Comparison of ENCODE assay signal across 18 mouse cellular contexts in genomic region chr13:41867533-41867932, GRCm38 (mm10). TPM values are rescaled to one million over a fixed set of nuclear protein-coding genes. Genes with fewer than 3 reads are reported as not detected.
"Had no signal": no experiment of that assay in that cellular context is flagged by ENCODE, and none has a peak within 500 bp of the region (broad histone marks: within the 10 kb centered on the region; RNA-seq: fewer than 3 reads in every experiment).

No protein-coding gene starts in this region.

- H3K4me1 ChIP-seq: liver, embryonic 13.5 days; liver, embryonic 15.5 days; megakaryocyte, embryonic 14.5 days; midbrain, embryonic 13.5 days; midbrain, embryonic 15.5 days had no signal

- H3K9me3 ChIP-seq: liver, embryonic 13.5 days; liver, embryonic 15.5 days; midbrain, embryonic 13.5 days; midbrain, embryonic 15.5 days; neural tube, embryonic 12.5 days; stomach, embryonic 15.5 days had no signal

- ATAC-seq: liver, postnatal 0 days; midbrain, embryonic 13.5 days; midbrain, embryonic 15.5 days had no signal

- H3K27ac ChIP-seq: liver, embryonic 13.5 days; liver, embryonic 15.5 days; macrophage; midbrain, embryonic 13.5 days; midbrain, embryonic 15.5 days; neural tube, embryonic 12.5 days; stomach, embryonic 15.5 days; stomach, postnatal 0 days had no signal

- H3K9ac ChIP-seq: liver, embryonic 13.5 days; liver, embryonic 15.5 days; liver, postnatal 0 days; midbrain, embryonic 13.5 days; midbrain, embryonic 15.5 days; neural tube, embryonic 12.5 days; stomach, embryonic 15.5 days had no signal

- H3K4me3 ChIP-seq: liver, embryonic 13.5 days; liver, embryonic 15.5 days; megakaryocyte, embryonic 14.5 days; midbrain, embryonic 13.5 days; midbrain, embryonic 15.5 days; neural tube, embryonic 12.5 days; stomach, embryonic 15.5 days had no signal

- H3K27me3 ChIP-seq: liver, embryonic 13.5 days; liver, embryonic 15.5 days; megakaryocyte, embryonic 14.5 days; midbrain, embryonic 13.5 days; midbrain, embryonic 15.5 days; neural tube, embryonic 12.5 days; stomach, embryonic 15.5 days had no signal

- H3K36me3 ChIP-seq: liver, embryonic 13.5 days; liver, embryonic 15.5 days; midbrain, embryonic 13.5 days; midbrain, embryonic 15.5 days; neural tube, embryonic 12.5 days; stomach, embryonic 15.5 days had no signal

- DNase-seq: liver; liver, embryonic 13.5 days; liver, postnatal 0 days; right cerebral cortex, postnatal 14 days; thymus, adult 2 months; thymus, postnatal 25 days; thymus, postnatal 4 days had no signal

- H3K4me2 ChIP-seq: liver, embryonic 11.5 days; liver, embryonic 13.5 days; liver, embryonic 15.5 days; midbrain, embryonic 11.5 days; midbrain, embryonic 13.5 days; midbrain, embryonic 15.5 days; neural tube, embryonic 12.5 days; stomach, embryonic 15.5 days had no signal

RNA-seq across cellular contexts. Expression of gene Adtrp, which starts 20.0 kb away (rescaled TPM):
- polyA plus RNA-seq: liver, embryonic 13.5 days; midbrain, embryonic 11.5 days; midbrain, embryonic 13.5 days; midbrain, embryonic 15.5 days; midbrain, postnatal 0 days had no signal
